Mouse (Mus musculus) urinary bladder, postnatal 14 days (tissue): Measurements from ENCODE around the gene Fam181b.

Source experiments
- DNase-seq: peaks from one replicate; pipeline ENCODE4 v3.0.0; 2021; ENCODE audit warnings: low spot score

The Fam181b gene

GRCm38 (mm10) chr7:93079785-93080730, at the start of gene Fam181b:
Fam181b (plus strand) TSS chr7:93079865.
- peak; percentile 41 for DNase-seq

- DNase-seq, result no peak
Observed at GRCm38 (mm10) chr7:93037763-93038471, 41.7 kb upstream of the Fam181b start.

- DNase-seq, result no peak
Observed at GRCm38 (mm10) chr7:93038472-93038828, 41.2 kb upstream of the Fam181b start.

- no peak for DNase-seq
Observed at GRCm38 (mm10) chr7:93039542-93039941, 40.1 kb upstream of the Fam181b start.

- DNase-seq, result no peak
Observed at GRCm38 (mm10) chr7:93044359-93044758, 35.3 kb upstream of the Fam181b start.

- no peak for DNase-seq
Observed at GRCm38 (mm10) chr7:93044788-93045187, 34.9 kb upstream of the Fam181b start.

- DNase-seq, result no peak
Observed at GRCm38 (mm10) chr7:93060831-93061230, 18.8 kb upstream of the Fam181b start.

GRCm38 (mm10) chr7:93061747-93062146, 17.9 kb upstream of the Fam181b start:
- no peak for DNase-seq

- no peak for DNase-seq
Observed at GRCm38 (mm10) chr7:93062189-93062588, 17.5 kb upstream of the Fam181b start.

GRCm38 (mm10) chr7:93067464-93068015, 12.1 kb upstream of the Fam181b start:
- no peak for DNase-seq

- DNase-seq, result no peak
Observed at GRCm38 (mm10) chr7:93076435-93076960, 3.2 kb upstream of the Fam181b start.

- DNase-seq, result no peak
Observed at GRCm38 (mm10) chr7:93079420-93079784, 263 bp upstream of the Fam181b start.

- no peak for DNase-seq
Observed at GRCm38 (mm10) chr7:93080731-93081430, 1.2 kb downstream of the Fam181b start.

GRCm38 (mm10) chr7:93093371-93094058, 13.8 kb downstream of the Fam181b start:
- peak; percentile 59 for DNase-seq

GRCm38 (mm10) chr7:93095511-93095910, 15.8 kb downstream of the Fam181b start:
- peak; percentile 32 for DNase-seq

GRCm38 (mm10) chr7:93104776-93105340, 25.2 kb downstream of the Fam181b start:
- DNase-seq, result no peak

- DNase-seq, result no peak
Observed at GRCm38 (mm10) chr7:93110370-93110965, 30.8 kb downstream of the Fam181b start.

GRCm38 (mm10) chr7:93111056-93111455, 31.4 kb downstream of the Fam181b start:
- no peak for DNase-seq

GRCm38 (mm10) chr7:93117561-93117960, 37.9 kb downstream of the Fam181b start:
- no peak for DNase-seq

GRCm38 (mm10) chr7:93123936-93124335, 44.3 kb downstream of the Fam181b start:
- DNase-seq, result no peak
